Mouse (Mus musculus) myocyte (in vitro differentiated cells): ENCODE measurements at regions not wholly inside any gene's neighbourhood (a gene's known extent, or its start where the extent isn't known, plus 50 kb on each side); places are given as distances from the start of the nearest gene placed in this dataset.

Experiments
- H3K27me3 ChIP-seq: one replicate; pipeline ENCODE4 v1.6.1; 2011; ENCODE audit not compliant: control insufficient read depth, insufficient read depth, insufficient read length
- H3K36me3 ChIP-seq: one replicate; pipeline ENCODE4 v1.6.1; 2011; ENCODE audit not compliant: control insufficient read depth, insufficient read depth
- H3K4me2 ChIP-seq: one replicate; pipeline ENCODE4 v1.6.1; 2011; ENCODE audit warnings: low read depth, control low read depth
- H3K4me3 ChIP-seq: one replicate; pipeline ENCODE4 v1.5.1; 2011; ENCODE audit warnings: mild to moderate bottlenecking, control low read depth, moderate library complexity
- H3K79me2 ChIP-seq: one replicate; pipeline ENCODE4 v1.6.1; 2011; ENCODE audit not compliant: control insufficient read depth, insufficient read depth
- H3ac ChIP-seq: one replicate; pipeline ENCODE4 v1.6.1; 2011; ENCODE audit not compliant: control insufficient read depth, insufficient read length
- CEBPB ChIP-seq: IDR thresholded peaks from 2 replicates; pipeline ENCODE4 v1.6.1; 2011; ENCODE audit warnings: mild to moderate bottlenecking, moderate library complexity; ENCODE audit not compliant: poor library complexity, insufficient read depth, severe bottlenecking
- E2F4 ChIP-seq: IDR thresholded peaks from one replicate; pipeline ENCODE4 v1.6.1; 2011; ENCODE audit warnings: mild to moderate bottlenecking, control low read depth, moderate library complexity; ENCODE audit not compliant: insufficient read depth
- MAX ChIP-seq: IDR thresholded peaks from one replicate; pipeline ENCODE4 v1.6.1; 2011; ENCODE audit warnings: low read depth, mild to moderate bottlenecking, control low read depth
- MYOD1 ChIP-seq, 3 experiments: IDR thresholded peaks; one replicate each; pipeline ENCODE4 v1.6.1; 2011; ENCODE audit warnings: control low read depth in 2 of 3, low read depth in 2 of 3, mild to moderate bottlenecking in 2 of 3, moderate library complexity in 1 of 3; ENCODE audit not compliant: insufficient read length in 2 of 3, control insufficient read depth in 1 of 3
- MYOG ChIP-seq, 3 experiments: IDR thresholded peaks; one replicate each; pipeline ENCODE4 v1.6.1; 2011; ENCODE audit warnings: control low read depth in 2 of 3, low read depth in 2 of 3, mild to moderate bottlenecking in 2 of 3; ENCODE audit not compliant: insufficient read length in 2 of 3, control insufficient read depth in 1 of 3, insufficient read depth in 1 of 3
- POLR2A ChIP-seq: IDR thresholded peaks from one replicate; pipeline ENCODE4 v1.6.1; 2011; ENCODE audit warnings: low read depth, mild to moderate bottlenecking, control low read depth, moderate library complexity; ENCODE audit not compliant: insufficient read length
- POLR2AphosphoS2 ChIP-seq: IDR thresholded peaks from one replicate; pipeline ENCODE4 v1.6.1; 2011; ENCODE audit warnings: low read depth, control low read depth; ENCODE audit not compliant: insufficient read length
- REST ChIP-seq: IDR thresholded peaks from one replicate; pipeline ENCODE4 v1.6.1; 2011; ENCODE audit warnings: mild to moderate bottlenecking, control low read depth, moderate library complexity; ENCODE audit not compliant: insufficient read depth, insufficient read length
- SRF ChIP-seq: IDR thresholded peaks from one replicate; pipeline ENCODE4 v1.6.1; 2011; ENCODE audit warnings: low read depth; ENCODE audit not compliant: control insufficient read depth, insufficient read length
- TCF12 ChIP-seq: IDR thresholded peaks from one replicate; pipeline ENCODE4 v1.6.1; 2011; ENCODE audit warnings: mild to moderate bottlenecking, control low read depth; ENCODE audit not compliant: poor library complexity, insufficient read depth, severe bottlenecking
- TCF3 ChIP-seq: IDR thresholded peaks from one replicate; pipeline ENCODE4 v1.6.1; 2011; ENCODE audit warnings: low read depth, control low read depth; ENCODE audit not compliant: insufficient read length
- USF1 ChIP-seq: IDR thresholded peaks from one replicate; pipeline ENCODE4 v1.6.1; 2011; ENCODE audit warnings: low read depth, mild to moderate bottlenecking, control low read depth, moderate library complexity

GRCm38 (mm10) chr14:9227670-9228069 lies 561.6 kb upstream of the 4930452B06Rik start:
- Histone ChIP-seq H3K36me3 (no peaks in the 10 kb centered on the region), H3ac (no peak overlapping the region), H3K27me3 (no peaks in the 10 kb centered on the region), H3K4me3 (no peak overlapping the region), H3K79me2 (no peaks in the 10 kb centered on the region), H3K4me2 (no peak overlapping the region)
- TF ChIP-seq USF1 (no peak), MYOD1 (IDR thresholded peaks at IDR 0.05; ENCODE audit: control insufficient read depth in 1 of 3, insufficient read length in 2 of 3, low read depth in 2 of 3) (no peak), TCF3 (no peak), POLR2AphosphoS2 (no peak), SRF (no peak), CEBPB (no peak), MAX (no peak), REST (no peak), E2F4 (no peak), MYOG (IDR thresholded peaks at IDR 0.05; ENCODE audit: control insufficient read depth in 1 of 3, insufficient read depth in 1 of 3, insufficient read length in 2 of 3, low read depth in 2 of 3) (no peak), TCF12 (no peak)

GRCm38 (mm10) chr14:9200246-9200645 lies 534.2 kb upstream of the 4930452B06Rik start:
- Histone ChIP-seq H3K4me3 (no peak overlapping the region), H3K4me2 (no peak overlapping the region), H3K27me3 (no peaks in the 10 kb centered on the region), H3K36me3 (no peaks in the 10 kb centered on the region), H3K79me2 (no peaks in the 10 kb centered on the region), H3ac (no peak overlapping the region)
- TF ChIP-seq USF1 = no peak
- no peak for TF ChIP-seq CEBPB
- TF ChIP-seq SRF = no peak
- TF ChIP-seq TCF3 = no peak

- H3ac ChIP-seq = no peak overlapping the region
Observed at GRCm38 (mm10) chr14:9192122-9192769, 526.2 kb upstream of the 4930452B06Rik start.

GRCm38 (mm10) chr14:9191664-9192063 lies 525.6 kb upstream of the 4930452B06Rik start:
- Histone ChIP-seq H3K36me3 (no peaks in the 10 kb centered on the region), H3K79me2 (no peaks in the 10 kb centered on the region), H3K4me3 (no peak overlapping the region), H3K27me3 (no peaks in the 10 kb centered on the region), H3K4me2 (no peak overlapping the region), H3ac (no peak overlapping the region)
- no peak for TF ChIP-seq CEBPB
- no peak for TF ChIP-seq REST

More at GRCm38 (mm10) chr14:9192122-9192769, 526.2 kb upstream of the 4930452B06Rik start:
- Histone ChIP-seq H3K79me2 (no peaks in the 10 kb centered on the region), H3K27me3 (no peaks in the 10 kb centered on the region), H3K4me3 (no peak overlapping the region), H3K36me3 (no peaks in the 10 kb centered on the region), H3K4me2 (no peak overlapping the region)
- no peak for TF ChIP-seq MYOG (IDR thresholded peaks at IDR 0.05; ENCODE audit: control insufficient read depth in 1 of 3, insufficient read depth in 1 of 3, insufficient read length in 2 of 3, low read depth in 2 of 3)
- no peak for TF ChIP-seq MAX
- TF ChIP-seq CEBPB = no peak
- no peak for TF ChIP-seq POLR2A
- TF ChIP-seq REST = no peak
- TF ChIP-seq E2F4 = no peak
- TF ChIP-seq POLR2AphosphoS2 = no peak
- no peak for TF ChIP-seq TCF12
- no peak for TF ChIP-seq USF1
- no peak for TF ChIP-seq MYOD1 (IDR thresholded peaks at IDR 0.05; ENCODE audit: control insufficient read depth in 1 of 3, insufficient read length in 2 of 3, low read depth in 2 of 3)
- TF ChIP-seq TCF3 = no peak
- TF ChIP-seq SRF = no peak

- Histone ChIP-seq H3K79me2 (no peaks in the 10 kb centered on the region), H3K4me3 (no peak overlapping the region), H3K36me3 (no peaks in the 10 kb centered on the region), H3K27me3 (no peaks in the 10 kb centered on the region), H3K4me2 (no peak overlapping the region), H3ac (no peak overlapping the region)
- TF ChIP-seq POLR2AphosphoS2 (no peak), E2F4 (no peak), TCF3 (no peak), SRF (no peak), CEBPB (no peak), MAX (no peak), USF1 (no peak), POLR2A (no peak), MYOD1 (IDR thresholded peaks at IDR 0.05; ENCODE audit: control insufficient read depth in 1 of 3, insufficient read length in 2 of 3, low read depth in 2 of 3) (no peak), REST (no peak), MYOG (IDR thresholded peaks at IDR 0.05; ENCODE audit: control insufficient read depth in 1 of 3, insufficient read depth in 1 of 3, insufficient read length in 2 of 3, low read depth in 2 of 3) (no peak), TCF12 (no peak)
Observed at GRCm38 (mm10) chr14:9161336-9161735, 495.3 kb upstream of the 4930452B06Rik start.

- Histone ChIP-seq H3K36me3 (no peaks in the 10 kb centered on the region), H3K27me3 (no peaks in the 10 kb centered on the region), H3K79me2 (no peaks in the 10 kb centered on the region), H3K4me2 (no peak overlapping the region), H3K4me3 (no peak overlapping the region), H3ac (no peak overlapping the region)
- TF ChIP-seq E2F4 (no peak), CEBPB (no peak)
Observed at GRCm38 (mm10) chr14:9157941-9158340, 491.9 kb upstream of the 4930452B06Rik start.
